Mouse (Mus musculus): ENCODE data around the gene Atl1.

The Atl1 gene

GRCm38 (mm10) chr12:69881198-69881905 is 11.1 kb upstream of the Atl1 start:
- no peak for DNase-seq (ENCODE audit: extremely low read depth, low read depth)

DNA sequence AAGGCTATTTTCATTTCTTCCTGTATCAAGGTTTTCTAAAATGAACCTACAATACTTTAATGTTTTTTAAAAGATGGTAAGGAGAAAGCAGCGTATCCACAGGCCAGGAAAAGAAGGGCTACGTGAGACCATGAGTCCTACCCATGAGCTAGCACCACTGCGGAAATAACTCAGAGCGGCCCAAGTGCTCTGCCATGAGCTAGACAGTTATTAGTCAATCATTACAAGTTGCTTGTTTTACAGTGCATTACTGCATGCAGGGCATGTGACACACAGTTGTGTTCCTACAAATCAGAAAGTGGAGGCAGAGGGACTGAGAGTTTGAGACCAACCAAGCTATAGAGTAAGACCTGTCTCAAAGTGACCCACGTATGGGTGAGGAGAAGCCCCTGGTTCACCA is 8.4 kb upstream of the Atl1 start:
- no peak for DNase-seq (ENCODE audit: extremely low read depth, low read depth)

DNA sequence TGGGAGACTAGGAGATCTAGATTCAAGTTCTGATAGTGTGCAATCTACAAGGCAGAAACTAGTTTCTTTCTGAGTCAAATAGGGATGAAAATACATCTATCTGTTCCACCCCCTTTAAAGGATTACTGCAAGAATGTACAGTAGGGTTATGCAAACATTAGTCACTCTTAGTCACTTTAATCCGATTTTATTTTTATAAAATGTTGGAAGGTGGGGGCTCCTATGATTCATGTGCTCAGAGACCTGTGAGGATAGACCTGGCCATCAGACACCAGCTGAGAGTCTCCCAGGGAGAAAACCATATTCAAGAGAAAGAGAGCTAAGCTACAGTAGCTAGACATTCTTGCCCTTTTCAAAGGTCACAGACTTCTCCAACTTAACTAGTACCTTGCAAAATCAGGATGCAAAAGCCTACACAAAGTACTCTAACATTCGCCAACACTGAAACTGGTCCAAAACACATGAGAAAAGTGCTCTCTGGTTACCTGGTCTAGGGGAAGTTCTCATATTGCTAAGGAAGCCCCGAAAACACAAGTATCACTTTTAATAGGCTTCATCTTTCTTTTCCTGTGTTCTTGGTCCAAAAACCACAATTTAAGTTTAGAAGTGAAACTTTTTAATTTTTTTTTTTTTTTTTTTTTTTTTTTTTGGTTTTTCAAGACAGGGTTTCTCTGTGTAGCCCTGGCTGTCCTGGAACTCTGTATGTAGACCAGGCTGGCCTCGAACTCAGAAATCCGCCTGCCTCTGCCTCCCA is 7.1 kb upstream of the Atl1 start:
- no peak for DNase-seq (ENCODE audit: extremely low read depth, low read depth)

- DNase-seq (ENCODE audit: extremely low read depth, low read depth), result no peak
Measured at GRCm38 (mm10) chr12:69887776-69888175, 4.6 kb upstream of the Atl1 start.

- no peak for DNase-seq (ENCODE audit: extremely low read depth, low read depth)
Measured at GRCm38 (mm10) chr12:69888345-69888744, 4.1 kb upstream of the Atl1 start.

GRCm38 (mm10) chr12:69890051-69890450 is 2.4 kb upstream of the Atl1 start:
- DNase-seq (ENCODE audit: extremely low read depth, low read depth), result peak; percentile 64

GRCm38 (mm10) chr12:69890476-69890875 is 1.9 kb upstream of the Atl1 start:
- peak; percentile 11 for DNase-seq (ENCODE audit: extremely low read depth, low read depth)

GRCm38 (mm10) chr12:69891721-69892120 is 693 bp upstream of the Atl1 start:
- no peak for DNase-seq (ENCODE audit: extremely low read depth, low read depth)

GRCm38 (mm10) chr12:69893927-69894326 is 1.5 kb downstream of the Atl1 start:
- DNase-seq (ENCODE audit: extremely low read depth, low read depth), result no peak

- DNase-seq (ENCODE audit: extremely low read depth, low read depth), result no peak
Measured at GRCm38 (mm10) chr12:69895046-69895445, 2.6 kb downstream of the Atl1 start.

DNA sequence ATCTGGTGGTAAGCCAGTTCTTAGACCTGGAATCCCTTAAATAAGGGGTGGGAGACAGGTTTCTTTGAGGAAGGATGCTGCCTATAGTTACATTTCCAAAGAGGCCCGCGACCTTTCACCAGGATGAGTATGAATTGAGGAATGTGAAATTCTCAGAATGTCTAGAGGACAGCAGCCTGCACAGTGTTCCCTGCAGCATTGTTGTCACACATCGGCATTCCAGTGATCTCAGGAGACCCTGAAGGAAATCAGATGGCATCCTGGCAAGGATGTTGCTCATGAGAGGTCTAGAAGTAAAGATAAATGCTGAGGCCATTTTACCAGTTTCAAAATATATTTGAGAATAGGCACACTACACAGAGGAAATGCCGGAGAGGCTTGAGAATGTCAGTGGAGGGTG is 5.7 kb downstream of the Atl1 start:
- no peak for DNase-seq (ENCODE audit: extremely low read depth, low read depth)

- no peak for DNase-seq (ENCODE audit: extremely low read depth, low read depth)
Measured at GRCm38 (mm10) chr12:69904991-69905390, 12.6 kb downstream of the Atl1 start.

GRCm38 (mm10) chr12:69907667-69908510 is 15.5 kb downstream of the Atl1 start:
- no peak for DNase-seq (ENCODE audit: extremely low read depth, low read depth)

DNA sequence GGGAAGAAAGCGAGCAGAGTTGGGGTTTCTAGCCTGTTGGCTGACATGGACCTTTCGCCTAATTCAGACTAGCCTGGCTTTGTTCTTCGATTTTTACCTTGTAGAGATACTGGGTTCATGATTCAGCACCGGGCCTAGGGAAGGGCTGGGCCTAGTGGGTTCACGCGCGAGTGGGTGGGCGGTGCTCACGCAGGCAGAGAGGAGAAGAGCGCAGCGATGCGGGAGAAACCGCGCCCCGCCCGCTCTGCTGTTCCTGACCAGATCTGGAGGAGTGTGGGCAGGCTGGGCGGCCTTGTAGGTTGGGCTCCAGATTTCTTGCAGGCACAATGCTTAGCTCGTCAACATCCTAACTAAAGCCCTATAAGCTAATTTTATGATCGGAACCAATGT is 16.1 kb downstream of the Atl1 start:
- no peak for DNase-seq (ENCODE audit: extremely low read depth, low read depth)

GRCm38 (mm10) chr12:69911906-69912305 is 19.5 kb downstream of the Atl1 start:
- DNase-seq (ENCODE audit: extremely low read depth, low read depth), result no peak

DNA sequence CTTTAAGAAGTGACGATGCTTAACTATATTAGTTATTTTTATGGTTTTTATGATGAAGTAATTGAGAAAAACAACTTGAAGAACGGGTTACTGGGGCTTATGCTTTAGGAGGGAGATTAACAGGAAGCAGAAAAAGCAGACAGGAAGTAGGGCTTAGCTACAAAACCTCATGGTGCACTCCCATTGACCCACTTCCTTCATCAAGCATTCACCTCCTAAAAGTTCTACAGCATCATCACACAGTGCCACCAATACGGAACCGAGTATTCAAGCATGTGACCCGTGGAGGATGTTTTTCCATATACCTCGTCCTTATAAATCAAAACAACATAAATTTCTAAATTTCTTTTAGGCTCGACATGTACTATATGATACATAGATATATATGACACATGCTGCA is 20.3 kb downstream of the Atl1 start:
- no peak for DNase-seq (ENCODE audit: extremely low read depth, low read depth)

GRCm38 (mm10) chr12:69917870-69918269 is 25.5 kb downstream of the Atl1 start:
- no peak for DNase-seq (ENCODE audit: extremely low read depth, low read depth)

- no peak for DNase-seq (ENCODE audit: extremely low read depth, low read depth)
Measured at GRCm38 (mm10) chr12:69922099-69922498, 29.7 kb downstream of the Atl1 start.

- no peak for DNase-seq (ENCODE audit: extremely low read depth, low read depth)
Measured at GRCm38 (mm10) chr12:69923128-69923527, 30.7 kb downstream of the Atl1 start.

GRCm38 (mm10) chr12:69923603-69924002 is 31.2 kb downstream of the Atl1 start:
- DNase-seq (ENCODE audit: extremely low read depth, low read depth), result no peak

GRCm38 (mm10) chr12:69924012-69924411 is 31.6 kb downstream of the Atl1 start:
- DNase-seq (ENCODE audit: extremely low read depth, low read depth), result peak; percentile 42

DNA sequence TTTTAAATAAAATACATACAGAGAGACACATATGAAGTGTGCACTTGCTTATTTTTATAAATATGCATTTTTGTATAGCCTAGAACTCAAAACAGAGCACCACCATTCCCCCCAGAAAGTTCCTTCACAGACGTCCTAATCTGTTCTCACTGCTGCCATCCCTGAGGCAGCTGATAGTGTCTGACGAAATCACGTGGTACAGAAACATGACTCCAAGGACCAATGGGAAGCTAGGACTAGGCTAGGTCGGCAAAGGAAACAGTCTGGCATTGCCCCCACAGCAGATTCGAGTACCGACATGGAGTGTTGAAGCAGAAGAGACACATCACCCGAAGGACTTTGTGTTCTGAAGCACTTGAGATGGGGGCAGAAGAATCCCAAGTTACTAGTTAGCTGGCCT is 34.3 kb downstream of the Atl1 start:
- peak; percentile 35 for DNase-seq (ENCODE audit: extremely low read depth, low read depth)

All from MEL-GATA-1-ER (cell line).